Mouse (Mus musculus): ENCODE measurements at regions not wholly inside any gene's neighbourhood (a gene's known extent, or its start where the extent isn't known, plus 50 kb on each side); places are given as distances from the start of the nearest gene placed in this dataset.
"Not testable (repeated sequence)": the region's sequence is repeated elsewhere in the genome, so short reads cannot be mapped to it uniquely, and the experiment has no call there.

- Histone ChIP-seq H3K9ac (ENCODE audit: low read depth, low read length) (no peak overlapping the region), H3K4me3 (0 out of 2 replicates have a peak overlapping the region, but pooled peaks have one; percentile 3), H3K79me2 (replicated peaks; ENCODE audit: control insufficient read depth, insufficient read depth, low read length) (no peaks in the 10 kb centered on the region), H3K4me1 (ENCODE audit: control insufficient read depth, insufficient read depth, low read length) (no peaks in the 10 kb centered on the region; the same call in 1 of the 2 replicates), H3K27ac (no peak overlapping the region), H3K36me3 (ENCODE audit: control insufficient read depth, insufficient read depth, low read length) (peaks cover 3% of the 10 kb centered on the region; the same call in 1 of the 2 replicates), H3K27me3 (ENCODE audit: control insufficient read depth, insufficient read depth, low read length) (no peaks in the 10 kb centered on the region)
- WGBS = 68% methylated on average over 14 of the region's 14 CpGs
- DNase-seq = no peak
- TF ChIP-seq POLR2A (IDR thresholded peaks at IDR 0.05; ENCODE audit: insufficient read depth, low read depth, low read length) = no peak
- no peak for TF ChIP-seq CTCF (IDR thresholded peaks at IDR 0.05)
- TF ChIP-seq EP300 (IDR thresholded peaks at IDR 0.05; ENCODE audit: insufficient read depth, low read depth, low read length) = no peak
- intact Hi-C loops (cut with DNase I) = no loop called here
Observed at GRCm38 (mm10) chr10:45873805-45874780, 296.5 kb downstream of the Hace1 start.

- 93% methylated on average over 20 of the region's 20 CpGs for WGBS
- H3K27ac ChIP-seq; H3K79me2 ChIP-seq (replicated peaks; ENCODE audit: control insufficient read depth, insufficient read depth, low read length); intact Hi-C loops (cut with DNase I); H3K36me3 ChIP-seq (ENCODE audit: control insufficient read depth, insufficient read depth, low read length); H3K4me1 ChIP-seq (ENCODE audit: control insufficient read depth, insufficient read depth, low read length); DNase-seq; H3K4me3 ChIP-seq; H3K27me3 ChIP-seq (ENCODE audit: control insufficient read depth, insufficient read depth, low read length); H3K9ac ChIP-seq (ENCODE audit: low read depth, low read length): not testable (repeated sequence)
Observed at GRCm38 (mm10) chr10:45875287-45875686, 297.7 kb downstream of the Hace1 start.

GRCm38 (mm10) chr10:45883745-45884144, 306.1 kb downstream of the Hace1 start:
- Histone ChIP-seq H3K9ac (ENCODE audit: low read depth, low read length) (no peak overlapping the region), H3K79me2 (replicated peaks; ENCODE audit: control insufficient read depth, insufficient read depth, low read length) (no peaks in the 10 kb centered on the region), H3K36me3 (ENCODE audit: control insufficient read depth, insufficient read depth, low read length) (no peaks in the 10 kb centered on the region), H3K27ac (no peak overlapping the region), H3K4me1 (ENCODE audit: control insufficient read depth, insufficient read depth, low read length) (no peaks in the 10 kb centered on the region), H3K4me3 (no peak overlapping the region), H3K27me3 (ENCODE audit: control insufficient read depth, insufficient read depth, low read length) (no peaks in the 10 kb centered on the region)
- WGBS = 73% methylated on average over 1 of the region's 1 CpGs
- DNase-seq = no peak
- TF ChIP-seq EP300 (IDR thresholded peaks at IDR 0.05; ENCODE audit: insufficient read depth, low read depth, low read length) (no peak), CTCF (IDR thresholded peaks at IDR 0.05) (no peak), POLR2A (IDR thresholded peaks at IDR 0.05; ENCODE audit: insufficient read depth, low read depth, low read length) (no peak)
- intact Hi-C loops (cut with DNase I) = no loop called here

GRCm38 (mm10) chr10:45886636-45887035, 309.0 kb downstream of the Hace1 start:
- Histone ChIP-seq H3K4me3 (no peak overlapping the region), H3K79me2 (replicated peaks; ENCODE audit: control insufficient read depth, insufficient read depth, low read length) (no peaks in the 10 kb centered on the region), H3K36me3 (ENCODE audit: control insufficient read depth, insufficient read depth, low read length) (no peaks in the 10 kb centered on the region), H3K27me3 (ENCODE audit: control insufficient read depth, insufficient read depth, low read length) (no peaks in the 10 kb centered on the region), H3K4me1 (ENCODE audit: control insufficient read depth, insufficient read depth, low read length) (no peaks in the 10 kb centered on the region), H3K9ac (ENCODE audit: low read depth, low read length) (no peak overlapping the region), H3K27ac (no peak overlapping the region)
- DNase-seq = no peak
- intact Hi-C loops (cut with DNase I) = no loop called here
- 78% methylated on average over 2 of the region's 2 CpGs for WGBS
- TF ChIP-seq POLR2A (IDR thresholded peaks at IDR 0.05; ENCODE audit: insufficient read depth, low read depth, low read length) (no peak), EP300 (IDR thresholded peaks at IDR 0.05; ENCODE audit: insufficient read depth, low read depth, low read length) (no peak), CTCF (IDR thresholded peaks at IDR 0.05) (no peak)

- Histone ChIP-seq H3K27ac (peak overlapping the region; percentile 73), H3K4me3 (no peak overlapping the region; the same call in 1 of the 2 replicates), H3K27me3 (ENCODE audit: control insufficient read depth, insufficient read depth, low read length) (no peaks in the 10 kb centered on the region), H3K36me3 (ENCODE audit: control insufficient read depth, insufficient read depth, low read length) (no peaks in the 10 kb centered on the region), H3K4me1 (ENCODE audit: control insufficient read depth, insufficient read depth, low read length) (no peaks in the 10 kb centered on the region), H3K9ac (ENCODE audit: low read depth, low read length) (0 out of 2 replicates have a peak overlapping the region, but pooled peaks have one; percentile 4), H3K79me2 (replicated peaks; ENCODE audit: control insufficient read depth, insufficient read depth, low read length) (no peaks in the 10 kb centered on the region)
- intact Hi-C loops (cut with DNase I) = no loop called here
- TF ChIP-seq CTCF (IDR thresholded peaks at IDR 0.05) (no peak), POLR2A (IDR thresholded peaks at IDR 0.05; ENCODE audit: insufficient read depth, low read depth, low read length) (no peak), EP300 (IDR thresholded peaks at IDR 0.05; ENCODE audit: insufficient read depth, low read depth, low read length) (no peak)
- 51% methylated on average over 4 of the region's 4 CpGs for WGBS
- peak; percentile 53 to 81 for DNase-seq
Observed at GRCm38 (mm10) chr10:45888835-45889234, 311.2 kb downstream of the Hace1 start.

- intact Hi-C loops (cut with DNase I) = no loop called here
- Histone ChIP-seq H3K9ac (ENCODE audit: low read depth, low read length) (no peak overlapping the region), H3K36me3 (ENCODE audit: control insufficient read depth, insufficient read depth, low read length) (no peaks in the 10 kb centered on the region), H3K4me1 (ENCODE audit: control insufficient read depth, insufficient read depth, low read length) (no peaks in the 10 kb centered on the region), H3K27me3 (ENCODE audit: control insufficient read depth, insufficient read depth, low read length) (no peaks in the 10 kb centered on the region), H3K27ac (peak overlapping the region; percentile 66), H3K79me2 (replicated peaks; ENCODE audit: control insufficient read depth, insufficient read depth, low read length) (no peaks in the 10 kb centered on the region), H3K4me3 (peak overlapping the region; percentile 23)
- TF ChIP-seq CTCF (IDR thresholded peaks at IDR 0.05) (no peak), EP300 (IDR thresholded peaks at IDR 0.05; ENCODE audit: insufficient read depth, low read depth, low read length) (no peak), POLR2A (IDR thresholded peaks at IDR 0.05; ENCODE audit: insufficient read depth, low read depth, low read length) (no peak)
- 55% methylated on average over 13 of the region's 13 CpGs for WGBS
- DNase-seq = no peak
Observed at GRCm38 (mm10) chr10:45889381-45889951, 311.8 kb downstream of the Hace1 start.

Measured in heart, adult 2 months (tissue).